Mouse (Mus musculus) heart, postnatal 25 days (tissue): ENCODE measurements around the gene Recql5. TPM values are rescaled to one million over a fixed set of nuclear protein-coding genes. Genes with fewer than 3 reads are reported as not detected.

ENCODE experiments used
- DNase-seq: peaks from one replicate; pipeline ENCODE4 v3.0.0; 2022; ENCODE audit warnings: low spot score
- intact Hi-C: fragments of 180-260 bp; cut with DNase I; formaldehyde crosslinking; loops from one replicate; pipeline ENCODE4 v1.15.1; 2025
- total RNA-seq, 2 experiments: library from RNA; stranded (reverse); gene quantifications; 2 replicates each; pipeline ENCODE4 v1.2.3; 2021

The Recql5 gene
- total RNA-seq, 2 experiments from 2014 or later: 7.3 to 8.8 TPM

- peak; percentile 40 for DNase-seq
These were observed 29.7 kb downstream of the Recql5 start for GRCm38 (mm10) chr11:115903384-115904230.

GRCm38 (mm10) chr11:115902831-115903230 lies 30.4 kb downstream of the Recql5 start:
- intact Hi-C loops: no loop called here

More at GRCm38 (mm10) chr11:115903384-115904230, 29.7 kb downstream of the Recql5 start:
- intact Hi-C loops: no loop called here

GRCm38 (mm10) chr11:115902177-115902576 lies 31.1 kb downstream of the Recql5 start:
- intact Hi-C loops: no loop called here
- no peak for DNase-seq

More at GRCm38 (mm10) chr11:115902831-115903230, 30.4 kb downstream of the Recql5 start:
- DNase-seq: no peak

GRCm38 (mm10) chr11:115901338-115902161 lies 31.7 kb downstream of the Recql5 start:
- intact Hi-C loops: no loop called here
- no peak for DNase-seq

GRCm38 (mm10) chr11:115900561-115901337 lies 32.5 kb downstream of the Recql5 start:
- intact Hi-C loops: no loop called here
- no peak for DNase-seq

GRCm38 (mm10) chr11:115899486-115900266 lies 33.6 kb downstream of the Recql5 start, which contains the start of gene Smim5:
TSS of gene Smim5 (plus strand) at chr11:115899966.
- intact Hi-C loops: no loop called here

GRCm38 (mm10) chr11:115898886-115899285 lies 34.4 kb downstream of the Recql5 start:
- intact Hi-C loops: no loop called here
- no peak for DNase-seq

More at GRCm38 (mm10) chr11:115899486-115900266, 33.6 kb downstream of the Recql5 start, which contains the start of gene Smim5:
- DNase-seq: peak; percentile 53

GRCm38 (mm10) chr11:115898446-115898845 lies 34.8 kb downstream of the Recql5 start:
- no peak for DNase-seq
- intact Hi-C loops: no loop called here

GRCm38 (mm10) chr11:115894755-115895520 lies 38.3 kb downstream of the Recql5 start:
- DNase-seq: no peak
- intact Hi-C loops: no loop called here

- intact Hi-C loops: no loop called here
- no peak for DNase-seq
These were observed 40.2 kb downstream of the Recql5 start for GRCm38 (mm10) chr11:115893071-115893470.

GRCm38 (mm10) chr11:115892213-115892612 lies 41.1 kb downstream of the Recql5 start:
- intact Hi-C loops: no loop called here
- DNase-seq: no peak

GRCm38 (mm10) chr11:115889159-115889558 lies 44.1 kb downstream of the Recql5 start:
- intact Hi-C loops: no loop called here

GRCm38 (mm10) chr11:115888020-115888419 lies 45.3 kb downstream of the Recql5 start:
- DNase-seq: no peak
- intact Hi-C loops: no loop called here

More at GRCm38 (mm10) chr11:115889159-115889558, 44.1 kb downstream of the Recql5 start:
- DNase-seq: no peak

- intact Hi-C loops: no loop called here
- DNase-seq: no peak
These were observed 46.8 kb downstream of the Recql5 start for GRCm38 (mm10) chr11:115886446-115886845.

GRCm38 (mm10) chr11:115885281-115885680 lies 48.0 kb downstream of the Recql5 start:
- intact Hi-C loops: no loop called here

GRCm38 (mm10) chr11:115884361-115884760 lies 48.9 kb downstream of the Recql5 start:
- intact Hi-C loops: loop anchor here (5.0 kb wide), 1 partner anchor 162 kb away; no protein-coding TSS in a partner anchor
- no peak for DNase-seq

More at GRCm38 (mm10) chr11:115885281-115885680, 48.0 kb downstream of the Recql5 start:
- no peak for DNase-seq

GRCm38 (mm10) chr11:115883251-115883650 lies 50.0 kb downstream of the Recql5 start:
- intact Hi-C loops: loop anchor here (5.0 kb wide), 1 partner anchor 161 kb away; no protein-coding TSS in a partner anchor
- no peak for DNase-seq

- intact Hi-C loops: loop anchor here (5.0 kb wide), 1 partner anchor 159 kb away; no protein-coding TSS in a partner anchor
- no peak for DNase-seq
These were observed 52.3 kb downstream of the Recql5 start for GRCm38 (mm10) chr11:115881002-115881401.
